Mouse (Mus musculus) cerebellum, adult 18-20 months (tissue): ENCODE measurements around the gene Ccser2.
"Not testable (repeated sequence)": the region's sequence is repeated elsewhere in the genome, so short reads cannot be mapped to it uniquely, and the experiment has no call there.

Experiments used
- DNase-seq, 2 experiments: peaks; one replicate each; pipeline ENCODE4 v3.0.0; 2021

The Ccser2 gene

DNA sequence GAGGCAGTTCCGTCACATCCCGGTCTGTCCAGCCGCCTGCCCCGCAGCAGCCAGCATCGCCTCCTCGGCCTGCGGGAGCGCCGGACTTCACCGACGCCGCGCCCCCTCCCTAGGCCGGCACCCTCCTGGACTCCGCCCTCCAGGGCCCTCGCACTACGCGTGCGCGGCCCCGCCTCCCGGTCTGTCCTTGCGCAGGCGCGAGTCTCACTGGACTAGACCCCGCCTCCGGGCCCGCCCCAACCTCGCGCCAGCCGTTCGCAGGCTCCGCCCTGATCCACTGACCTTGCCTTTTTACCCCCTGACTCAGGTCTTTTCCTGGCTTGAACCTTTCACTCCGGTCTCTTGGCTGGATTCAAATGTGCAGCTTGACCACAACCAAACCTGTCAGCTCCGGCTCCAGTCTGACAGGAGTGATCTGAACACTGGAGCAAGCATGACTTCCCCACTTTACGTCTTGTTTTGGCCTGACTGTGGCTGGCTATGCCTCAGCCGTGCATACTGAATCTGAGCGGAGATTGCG is at the start of gene Ccser2:
TSS of gene Ccser2 (minus strand) at position 150 of the 520 bp plus-strand sequence.
- peak; percentile 98 to 99 for DNase-seq

DNA sequence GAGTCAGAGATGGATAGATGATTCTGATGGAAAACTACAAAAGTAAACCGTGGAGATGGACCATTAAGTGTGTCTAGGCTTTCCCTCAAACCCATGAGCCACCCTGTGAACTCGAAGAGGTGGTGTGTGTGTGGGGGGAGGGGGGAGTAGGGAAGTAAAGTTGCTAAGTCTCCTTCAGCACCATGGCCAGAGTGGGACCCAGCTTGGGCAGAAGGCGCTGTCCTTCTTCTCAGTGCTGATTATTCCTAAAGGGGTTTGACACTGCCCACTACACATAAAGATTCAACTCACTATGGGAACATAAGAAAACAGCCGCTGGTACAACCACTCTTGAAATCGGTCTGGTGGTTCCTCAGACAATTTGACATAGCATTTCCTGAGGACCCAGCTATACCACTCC is 47.3 kb upstream of the Ccser2 start:
- no peak for DNase-seq

DNA sequence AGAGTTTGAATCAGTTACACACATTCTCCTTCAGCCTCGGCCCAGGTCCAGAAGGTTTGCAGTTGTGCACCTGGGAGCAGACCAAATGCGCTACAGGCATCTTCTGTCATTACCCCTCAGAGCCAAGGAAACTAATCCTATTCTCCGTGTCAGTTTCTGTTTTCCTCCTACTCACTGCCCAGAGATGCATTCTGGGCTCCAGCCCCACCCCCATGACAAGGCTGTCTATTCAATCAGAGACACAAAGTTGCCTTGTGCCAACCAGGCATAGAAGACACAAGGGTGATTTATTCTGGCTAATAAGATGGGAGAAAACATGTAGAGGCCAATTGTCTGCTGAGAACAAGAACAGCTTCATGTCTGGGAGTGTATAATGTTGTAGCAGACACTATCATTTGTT is 45.1 kb upstream of the Ccser2 start:
- peak in 1 of 2 experiments; percentile 14 for DNase-seq

DNA sequence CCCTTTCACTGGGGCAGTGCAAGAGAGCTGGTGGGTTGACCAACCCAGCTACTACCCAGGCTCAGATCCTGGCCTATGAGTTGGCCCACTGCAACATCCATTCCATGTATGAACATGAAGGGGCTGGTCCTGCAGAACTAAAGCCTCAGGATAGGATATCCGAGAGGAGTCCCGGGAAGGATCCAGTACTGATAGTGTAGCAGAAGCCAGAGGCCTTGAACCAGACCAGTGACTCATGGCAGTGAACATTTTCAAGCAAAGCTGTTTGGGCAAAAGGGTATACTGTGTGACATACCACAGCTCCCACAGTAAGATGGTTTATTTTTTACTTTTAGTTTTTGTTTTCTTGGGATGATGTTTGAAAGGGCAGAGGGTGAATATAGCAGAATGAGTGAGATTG is 41.1 kb upstream of the Ccser2 start:
- no peak for DNase-seq

DNA sequence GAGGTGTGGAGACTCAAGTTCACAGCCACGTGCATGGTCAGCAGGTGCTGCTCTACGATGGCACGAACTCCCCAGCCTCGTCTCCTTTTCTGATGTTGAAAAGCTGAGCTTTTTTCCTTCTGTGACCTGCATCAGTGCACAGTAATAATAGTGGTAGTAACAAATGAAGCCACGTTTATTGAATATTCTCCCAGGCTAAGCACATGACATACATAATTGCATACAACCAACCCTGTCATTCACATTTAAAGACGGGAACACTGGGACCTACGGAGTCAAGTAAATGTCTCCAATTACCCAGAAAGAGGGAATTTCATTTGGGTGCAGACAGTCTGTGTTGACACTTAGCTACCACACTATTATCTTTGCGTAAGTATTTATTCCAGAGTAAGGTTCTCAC is 37.9 kb upstream of the Ccser2 start:
- DNase-seq = no peak

DNA sequence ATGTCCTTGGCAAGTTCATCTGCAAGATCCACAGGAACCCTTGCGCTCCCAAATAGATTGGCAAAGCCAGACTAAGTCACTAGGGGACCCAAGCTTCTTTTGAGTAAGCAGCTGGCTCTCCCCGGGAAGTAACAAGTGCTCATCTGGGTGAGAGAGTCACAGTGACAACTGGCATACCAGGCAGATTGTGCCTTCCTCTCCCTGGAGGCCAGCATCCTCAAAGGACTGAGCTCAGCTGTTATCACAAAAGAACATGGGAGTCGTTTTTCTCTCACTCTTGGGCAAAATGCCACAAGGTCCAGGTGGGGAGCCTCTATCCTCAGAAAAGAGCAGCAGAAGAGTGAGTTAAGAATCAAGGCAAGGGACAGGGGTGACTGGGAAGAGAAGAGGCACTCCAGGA is 37.3 kb upstream of the Ccser2 start:
- no peak for DNase-seq

DNA sequence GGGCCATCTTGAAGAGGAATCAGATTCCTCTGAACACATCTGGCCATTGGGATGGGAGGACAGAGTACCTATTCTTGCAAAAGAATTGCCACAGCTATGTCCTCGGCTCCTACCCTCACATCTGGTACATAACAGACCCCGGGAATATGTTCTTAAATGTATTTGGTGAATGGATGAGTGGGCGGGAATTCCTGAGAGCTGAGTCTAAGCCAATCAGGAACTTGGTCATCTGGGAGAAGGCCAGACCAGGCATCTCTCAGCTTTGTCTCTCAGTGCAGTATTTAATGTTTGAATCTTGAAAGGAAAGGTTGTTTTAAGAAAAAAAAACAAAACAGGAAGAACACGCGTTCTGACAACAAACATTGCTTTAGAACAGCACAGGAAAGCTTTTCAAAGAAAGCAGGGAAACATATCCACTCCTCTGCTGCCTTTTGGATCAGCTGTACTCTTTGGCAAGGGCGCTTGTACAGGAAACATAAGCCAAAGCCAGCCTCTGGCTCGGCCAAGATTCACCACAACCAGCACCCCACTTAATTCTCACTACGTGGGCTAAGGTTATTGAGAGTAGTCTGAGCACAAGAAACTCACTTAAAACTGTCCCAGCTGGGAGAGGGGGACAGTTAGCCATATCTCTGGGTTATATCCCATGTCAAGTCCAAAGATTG is 35.0 kb upstream of the Ccser2 start:
- DNase-seq = no peak

DNA sequence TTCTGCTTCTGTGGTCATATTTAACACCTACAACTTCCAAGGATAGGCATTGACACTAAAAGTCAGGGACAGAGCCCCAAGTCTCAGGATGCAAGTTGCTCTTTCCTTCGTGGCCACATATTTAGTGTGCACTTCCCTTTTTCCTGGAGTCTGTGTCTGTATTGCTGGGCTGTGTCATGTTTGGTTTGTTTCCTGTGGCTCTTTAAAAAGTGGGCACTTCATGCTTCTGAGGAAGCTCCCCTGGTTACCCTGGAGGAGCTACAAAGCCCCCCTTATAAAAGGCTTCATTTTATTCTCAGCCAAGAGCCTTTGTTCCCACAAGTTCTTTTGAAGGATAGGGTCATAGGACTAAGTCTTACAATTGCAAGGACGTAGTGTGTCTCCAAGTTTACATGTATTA is 34.3 kb upstream of the Ccser2 start:
- no peak for DNase-seq

DNA sequence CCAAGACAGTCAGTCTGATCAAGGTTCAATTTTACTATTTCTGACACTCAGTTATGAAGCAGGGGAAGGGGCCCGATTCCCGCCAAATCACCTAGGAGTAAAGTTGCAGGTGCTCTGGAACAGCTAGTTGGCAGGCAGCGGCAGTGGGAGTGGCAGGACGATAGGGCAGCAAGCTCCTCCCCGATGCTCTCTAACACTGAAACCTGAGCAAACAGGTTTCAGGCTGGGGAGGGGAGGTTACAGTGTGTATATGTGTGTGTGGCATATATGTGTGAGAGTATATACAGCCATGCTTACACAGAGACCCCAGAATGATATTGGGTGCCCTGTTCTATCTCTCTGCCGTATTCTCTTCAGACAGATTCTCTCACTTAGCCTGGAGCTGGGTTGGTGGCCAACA is 32.2 kb upstream of the Ccser2 start:
- DNase-seq = not testable (repeated sequence)

DNA sequence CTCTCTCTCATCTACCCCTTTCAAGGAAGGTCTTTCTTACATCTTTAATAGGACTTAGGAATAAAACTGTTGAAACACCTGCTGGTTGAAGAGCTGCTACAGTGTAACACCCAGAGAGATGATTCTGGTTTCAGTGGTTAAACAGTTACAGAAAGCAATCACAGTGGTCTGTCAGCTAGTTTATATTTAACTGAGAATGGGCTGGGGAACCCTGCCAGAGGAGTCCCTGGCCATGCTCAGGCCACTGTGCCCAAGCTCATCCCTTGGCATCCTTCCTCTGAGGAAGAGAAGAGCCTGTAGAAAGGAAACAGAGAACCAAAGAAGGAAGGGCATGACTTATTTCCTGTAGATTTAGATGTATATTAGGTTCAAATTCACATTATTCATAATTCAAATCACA is 21.2 kb upstream of the Ccser2 start:
- no peak for DNase-seq

DNA sequence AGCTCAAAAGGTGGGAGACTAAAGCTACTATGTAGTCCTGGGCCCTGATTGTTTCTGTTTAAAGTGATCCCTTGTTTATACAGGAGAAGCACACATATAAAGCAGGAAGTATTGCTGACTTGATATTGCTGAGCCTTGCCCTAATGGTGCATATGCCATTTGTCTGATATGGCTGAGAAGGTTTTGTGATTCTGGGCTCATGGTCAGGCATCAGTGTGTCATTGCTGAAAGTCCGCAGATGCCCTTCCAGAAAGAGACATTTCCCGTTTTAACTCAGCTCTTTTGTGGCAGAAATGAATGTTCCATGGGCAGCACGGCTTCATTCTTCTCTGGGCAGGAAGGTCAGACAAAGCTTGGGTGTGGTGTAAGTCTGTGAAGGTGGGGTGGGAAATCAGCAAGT is 17.1 kb upstream of the Ccser2 start:
- DNase-seq = no peak

DNA sequence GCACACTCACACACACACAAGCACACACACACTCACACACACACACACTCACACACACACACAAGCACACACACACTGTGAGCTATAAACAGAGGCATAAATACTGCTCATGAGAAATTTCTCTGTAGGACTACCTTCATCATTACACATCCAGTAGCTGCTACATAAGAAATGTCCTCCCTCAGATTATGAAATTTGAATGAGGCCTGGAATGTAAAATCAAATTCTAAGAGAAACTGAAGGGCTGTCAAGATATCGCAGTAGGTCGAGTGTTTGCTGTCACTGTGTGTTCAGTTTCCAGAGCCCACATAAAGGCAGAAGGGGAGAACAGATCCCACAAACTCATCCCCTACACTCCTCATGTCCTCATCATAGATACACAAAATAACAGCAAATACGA is 6.4 kb upstream of the Ccser2 start:
- no peak for DNase-seq

DNA sequence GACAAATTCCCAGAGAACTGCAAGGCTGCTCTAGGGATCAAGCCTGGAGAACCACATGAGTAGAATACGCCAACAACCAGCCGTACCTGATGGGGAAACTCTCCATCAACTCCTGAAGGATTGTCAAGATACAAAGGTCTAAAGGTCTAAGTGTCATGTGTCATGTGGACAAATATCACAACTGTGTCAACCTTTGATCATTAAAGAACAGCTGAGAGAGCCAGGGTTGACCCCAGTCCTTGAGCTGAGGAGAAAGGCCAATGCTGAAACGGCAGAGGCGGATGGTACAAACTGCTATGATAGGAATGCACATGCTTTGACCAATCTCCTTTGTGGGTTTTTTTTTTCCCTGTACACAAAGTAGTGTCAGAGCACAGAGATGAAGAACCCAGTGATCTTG is 2.6 kb upstream of the Ccser2 start:
- DNase-seq = no peak

DNA sequence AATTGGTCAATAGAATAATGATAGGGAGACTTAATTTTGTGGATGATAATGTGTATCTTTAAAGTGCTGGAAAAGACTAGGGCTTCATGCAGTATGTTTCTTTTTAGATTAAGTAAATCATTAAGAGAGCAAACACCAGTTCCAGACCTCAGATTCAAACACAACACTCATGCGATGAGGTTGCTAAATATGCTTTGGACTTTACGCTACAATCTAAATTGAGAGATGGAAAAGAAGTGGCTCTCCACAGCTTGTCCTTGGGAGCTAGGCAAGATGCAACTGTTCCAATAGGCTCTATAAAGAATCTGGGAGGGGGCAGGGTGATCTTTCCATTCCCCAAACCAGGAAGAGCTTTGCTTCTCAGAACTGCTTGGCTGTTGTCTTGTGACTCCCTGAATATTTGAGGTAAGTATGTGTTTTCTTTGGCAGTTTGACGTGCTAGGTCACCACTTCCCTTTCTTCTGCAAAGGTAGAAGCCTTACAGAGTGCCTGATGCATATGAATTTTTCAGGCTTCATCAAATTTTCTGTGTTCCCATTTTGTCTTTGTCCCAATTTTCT is 1.4 kb upstream of the Ccser2 start:
- DNase-seq = no peak

DNA sequence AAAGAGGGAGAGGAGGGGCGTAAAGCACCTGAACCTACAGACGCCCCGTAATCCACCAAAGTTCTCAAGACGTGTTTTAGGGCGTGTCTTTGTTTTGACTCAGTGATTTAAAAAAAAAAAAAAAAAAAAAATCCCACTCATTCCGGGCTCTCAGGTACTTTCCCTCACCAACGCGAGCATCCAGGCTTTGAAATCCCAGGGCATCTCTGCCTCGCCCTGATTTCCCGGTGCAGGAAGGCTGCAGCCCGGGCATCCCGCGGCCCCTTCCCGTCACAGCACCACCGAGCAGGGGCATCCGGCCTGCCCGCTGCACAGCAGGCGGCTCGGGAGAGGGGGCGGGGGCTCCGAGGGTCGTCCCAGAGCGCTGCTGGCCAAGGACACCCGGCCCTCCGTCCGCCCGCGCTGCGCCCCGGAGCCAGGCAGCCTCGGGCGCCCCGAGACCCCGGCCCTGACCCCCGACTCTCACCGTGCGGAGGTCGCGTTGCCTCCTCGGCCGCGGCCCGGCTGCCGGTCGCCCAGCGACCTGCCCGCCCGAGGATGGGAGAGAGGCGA is 425 bp downstream of the Ccser2 start:
- peak in 1 of 2 experiments; percentile 52 for DNase-seq

DNA sequence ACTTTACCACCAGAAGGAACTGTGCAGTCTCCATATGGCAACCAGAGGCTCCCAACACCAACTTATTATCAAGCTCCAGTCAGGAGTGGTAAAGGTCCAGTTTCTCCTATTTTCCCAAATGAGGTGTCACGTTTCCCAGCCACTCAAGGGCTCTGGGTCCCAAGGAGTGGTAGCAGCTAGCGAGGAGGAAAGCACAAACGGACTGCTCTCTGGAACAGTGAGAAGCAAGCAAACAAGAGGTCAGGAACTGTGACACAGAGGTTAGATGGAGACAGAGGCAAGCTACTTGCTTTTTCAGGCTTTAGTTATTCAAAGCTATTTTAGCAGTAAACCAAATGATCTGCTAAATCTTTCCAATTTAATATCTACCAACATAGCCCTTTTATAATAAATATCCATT is 3.2 kb downstream of the Ccser2 start:
- no peak for DNase-seq

DNA sequence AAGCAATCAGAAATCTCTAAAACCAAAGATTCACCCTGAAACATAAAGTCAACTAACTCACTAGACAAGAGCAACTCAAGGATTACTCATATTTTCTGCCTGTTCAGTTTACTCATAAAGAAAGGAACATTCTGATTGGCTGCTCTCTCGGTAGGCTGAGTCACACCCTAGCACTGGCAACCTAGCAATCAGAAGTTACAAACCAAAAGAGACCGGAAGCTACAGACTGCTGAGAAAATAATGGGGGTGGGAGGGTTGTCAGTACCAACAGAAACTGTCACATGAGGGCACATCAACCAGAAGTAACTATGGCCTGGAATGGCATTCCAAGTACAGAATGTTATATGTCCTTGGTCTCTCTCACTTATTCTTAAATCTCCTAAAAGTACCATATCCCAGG is 6.1 kb downstream of the Ccser2 start:
- DNase-seq = no peak

DNA sequence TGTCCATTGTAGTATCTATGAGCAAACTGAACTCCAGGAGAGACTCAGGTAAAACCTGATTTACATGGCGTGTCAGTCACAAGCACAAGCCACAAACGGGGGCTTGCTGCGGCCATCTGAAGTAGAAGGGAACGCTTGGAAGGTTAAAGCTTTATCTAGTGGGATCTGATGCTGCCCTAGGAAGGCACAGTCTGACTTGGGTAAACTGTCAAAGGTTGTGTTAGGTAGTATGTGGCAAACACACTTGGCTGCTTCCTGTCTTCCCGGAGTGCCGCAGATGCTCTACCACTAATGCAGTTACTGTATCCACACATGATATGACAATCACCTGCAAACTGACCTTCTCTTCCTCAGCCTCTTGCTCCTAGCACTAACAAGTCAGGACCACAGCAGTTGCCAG is 10.9 kb downstream of the Ccser2 start:
- DNase-seq = peak in 1 of 2 experiments; percentile 22

DNA sequence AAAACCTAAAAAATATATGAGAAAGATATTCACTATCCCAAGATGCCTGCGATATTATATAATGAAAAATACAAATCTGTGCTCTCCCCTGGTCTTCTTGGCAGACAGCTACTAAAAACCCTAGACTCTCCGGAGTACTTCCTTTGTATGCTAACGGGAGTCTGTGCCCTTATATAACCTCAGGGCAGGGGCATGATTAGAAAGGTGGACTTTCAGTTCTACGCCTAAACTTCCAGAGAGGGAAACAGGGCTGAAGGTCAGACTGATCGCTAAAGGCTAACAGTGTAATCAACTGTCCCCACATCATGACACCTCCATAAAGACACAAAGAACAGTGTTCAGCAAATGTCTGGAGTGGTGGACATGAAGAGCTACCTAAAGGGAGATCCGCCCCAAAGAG is 11.3 kb downstream of the Ccser2 start:
- DNase-seq = peak; percentile 17 to 20

DNA sequence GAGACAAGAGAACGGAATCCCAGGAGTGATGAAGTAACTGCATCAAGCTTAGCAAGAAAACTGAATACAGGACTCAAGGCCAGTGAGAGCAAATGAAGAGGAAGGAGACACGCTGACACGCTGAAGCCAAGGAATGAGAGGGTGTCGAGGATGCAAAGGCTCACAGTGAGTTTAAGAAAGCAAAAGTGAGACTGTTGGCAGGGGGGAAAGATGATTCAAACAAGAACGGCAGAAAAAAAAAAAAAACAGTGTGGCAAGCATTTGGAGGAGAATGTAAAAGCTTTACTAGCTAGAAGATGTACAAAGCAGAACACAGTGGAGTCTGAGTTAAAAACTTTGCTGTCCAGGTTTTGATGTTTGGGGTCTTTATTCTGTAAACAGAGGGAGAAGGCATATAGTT is 11.9 kb downstream of the Ccser2 start:
- no peak for DNase-seq

DNA sequence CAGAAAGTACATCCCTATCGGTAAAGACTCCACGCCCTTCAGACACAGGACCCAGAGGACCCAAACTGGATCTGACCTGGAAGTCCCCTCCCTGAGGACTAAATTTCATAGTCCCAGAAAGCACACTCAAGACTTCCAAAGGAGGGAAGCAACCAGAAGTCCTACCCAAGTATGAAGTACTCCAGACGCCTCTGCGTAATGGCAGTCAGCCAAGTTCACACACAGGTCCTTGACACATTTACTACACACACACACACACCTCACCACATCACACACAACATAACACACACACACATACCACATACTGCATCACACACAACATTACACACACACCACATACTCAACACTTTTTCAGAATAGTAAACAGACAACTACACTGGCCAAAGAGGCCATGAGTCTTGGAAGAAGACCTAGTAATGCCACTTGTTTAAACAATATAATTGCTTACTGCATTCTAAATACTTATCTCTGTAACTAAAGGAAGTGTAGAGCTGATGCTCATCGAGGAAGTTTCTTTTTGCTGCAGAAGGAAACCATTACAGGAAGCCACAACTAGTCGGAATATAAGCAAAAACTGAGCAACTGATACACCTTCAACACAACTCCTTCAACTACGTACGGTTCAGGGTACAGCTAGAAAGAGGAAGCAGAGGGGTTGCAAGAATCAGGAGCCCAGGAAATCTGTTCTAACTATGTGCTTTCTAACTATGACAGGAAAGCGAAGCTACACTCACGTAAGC is 15.7 kb downstream of the Ccser2 start:
- DNase-seq = peak in 1 of 2 experiments; percentile 19

DNA sequence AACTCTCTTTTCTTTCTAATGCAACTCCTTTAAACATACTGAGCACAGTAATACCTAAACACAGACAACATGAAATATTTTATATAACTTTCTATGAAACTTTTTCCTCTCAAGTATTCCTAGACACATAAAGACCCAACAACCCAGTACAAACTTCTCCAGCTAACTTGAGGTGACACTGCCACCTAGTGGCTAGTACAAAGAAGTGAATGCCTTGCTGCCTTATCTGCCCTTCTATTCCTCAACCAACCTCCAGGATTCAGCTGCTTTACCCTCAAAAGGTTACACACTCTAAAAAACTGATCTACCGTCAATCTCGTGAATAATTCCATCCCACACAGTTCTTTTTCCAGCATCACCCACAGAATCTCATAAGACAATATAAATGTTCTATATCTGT is 16.4 kb downstream of the Ccser2 start:
- peak; percentile 26 to 48 for DNase-seq

DNA sequence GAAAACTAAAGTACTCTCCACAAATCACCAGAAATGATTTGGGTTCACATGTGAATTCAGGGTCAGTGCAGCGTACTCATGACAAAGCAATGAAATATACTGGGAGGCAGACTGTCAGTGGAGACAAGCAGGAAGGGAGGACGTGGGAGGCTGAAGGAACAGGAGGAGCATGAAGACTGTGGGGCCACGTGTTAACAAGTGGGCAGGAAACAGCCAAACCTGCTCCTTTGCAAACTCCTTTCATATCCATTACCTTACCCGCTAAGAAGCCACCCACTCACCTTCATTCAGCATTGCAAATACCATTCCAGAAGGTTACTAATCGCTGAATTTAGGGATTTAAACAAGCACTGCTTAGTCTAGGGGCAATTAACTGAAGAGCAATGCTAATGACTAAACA is 25.9 kb downstream of the Ccser2 start:
- no peak for DNase-seq

DNA sequence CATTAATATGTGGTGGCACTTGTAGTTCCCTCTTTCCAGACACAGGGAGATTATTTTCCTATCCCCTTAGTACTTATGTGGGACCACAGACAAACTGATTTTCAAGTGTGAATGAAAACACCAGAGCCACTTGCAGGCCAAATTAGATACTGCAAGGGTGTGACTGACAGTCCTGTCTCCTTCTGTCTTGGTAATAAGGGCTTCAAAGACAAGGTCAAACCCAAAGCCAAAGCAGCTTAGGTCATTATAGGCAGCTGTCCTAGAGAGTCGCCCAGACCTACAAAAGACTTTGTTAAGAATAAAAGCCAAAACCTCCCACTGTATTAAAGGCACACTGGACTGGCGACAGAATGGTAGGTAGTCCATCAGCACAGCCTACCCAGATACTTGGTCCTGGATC is 30.6 kb downstream of the Ccser2 start:
- DNase-seq = no peak
